Mouse (Mus musculus): ENCODE data around the gene Aqp11.

Aqp11 gene

GRCm38 (mm10) chr7:97737638-97738456 lies at the start of gene Aqp11:
Gene Aqp11 (minus strand): TSS chr7:97738289.
- peak; percentile 80 for DNase-seq

GRCm38 (mm10) chr7:97783523-97783922 lies 45.4 kb upstream of the Aqp11 start:
- DNase-seq: no peak

- no peak for DNase-seq
These were observed 43.4 kb upstream of the Aqp11 start for GRCm38 (mm10) chr7:97781496-97781895.

- DNase-seq: no peak
These were observed 42.7 kb upstream of the Aqp11 start for GRCm38 (mm10) chr7:97780815-97781214.

GRCm38 (mm10) chr7:97780222-97780621 lies 42.1 kb upstream of the Aqp11 start:
- no peak for DNase-seq

GRCm38 (mm10) chr7:97777191-97777590 lies 39.1 kb upstream of the Aqp11 start:
- DNase-seq: no peak

GRCm38 (mm10) chr7:97775923-97776322 lies 37.8 kb upstream of the Aqp11 start:
- DNase-seq: no peak

- no peak for DNase-seq
These were observed 37.3 kb upstream of the Aqp11 start for GRCm38 (mm10) chr7:97775380-97775779.

- no peak for DNase-seq
These were observed 32.9 kb upstream of the Aqp11 start for GRCm38 (mm10) chr7:97770841-97771620.

DNA sequence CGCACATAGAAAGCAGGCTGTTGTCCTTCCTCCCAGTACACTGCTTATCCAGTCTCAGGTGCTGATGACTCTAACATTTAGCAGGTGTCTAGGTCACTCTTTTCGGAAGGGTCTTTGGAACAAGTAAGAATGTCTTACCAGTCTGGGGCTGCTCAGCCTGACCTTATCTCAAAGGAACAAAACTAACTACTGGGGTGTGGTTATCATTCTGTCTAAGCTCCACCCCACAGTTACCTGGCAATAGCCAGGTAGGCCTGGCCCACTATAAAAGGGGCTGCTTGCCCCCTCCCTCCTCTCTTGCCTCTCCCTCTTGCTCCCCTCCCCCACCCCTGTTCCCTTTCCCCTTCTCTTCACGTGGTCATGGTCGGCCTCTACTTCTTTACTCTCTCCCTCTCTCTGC lies 30.9 kb upstream of the Aqp11 start:
- no peak for DNase-seq

GRCm38 (mm10) chr7:97767841-97768240 lies 29.8 kb upstream of the Aqp11 start:
- no peak for DNase-seq

DNA sequence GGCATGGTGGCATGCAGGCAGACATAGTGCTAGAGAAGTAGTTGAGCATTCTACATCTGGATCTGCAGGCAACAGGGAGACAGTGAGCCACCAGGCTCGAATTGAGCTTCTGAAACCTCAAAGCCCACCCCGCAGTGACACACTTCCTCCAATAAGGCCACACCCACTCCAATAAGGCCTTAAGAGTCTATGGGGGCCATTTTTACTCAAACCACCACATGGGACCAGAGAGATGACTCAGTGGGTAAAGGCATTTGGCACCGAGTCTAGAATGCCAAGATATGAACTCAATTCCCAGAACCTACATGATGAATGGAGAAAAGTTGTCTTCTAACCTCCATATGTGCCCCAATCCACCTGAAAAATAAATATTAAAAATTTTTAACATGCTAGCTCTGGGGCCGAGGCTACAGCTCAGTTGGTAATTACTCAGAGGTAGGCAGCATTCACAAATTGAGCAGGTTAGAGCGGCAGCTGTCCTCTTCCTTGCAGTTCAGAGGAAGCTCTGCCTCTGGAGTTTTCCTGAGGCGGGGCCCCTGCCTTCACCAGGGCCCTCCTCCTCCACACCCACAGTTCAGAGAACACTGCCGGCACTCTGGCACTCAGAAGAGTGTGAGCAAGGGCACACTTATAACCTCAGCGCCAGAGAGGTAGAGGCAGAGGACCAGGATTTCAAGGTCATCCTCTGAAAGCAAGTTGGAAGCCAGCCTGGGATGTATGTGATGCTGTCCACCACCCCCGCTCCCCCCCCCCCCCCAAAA lies 28.5 kb upstream of the Aqp11 start:
- DNase-seq: no peak

DNA sequence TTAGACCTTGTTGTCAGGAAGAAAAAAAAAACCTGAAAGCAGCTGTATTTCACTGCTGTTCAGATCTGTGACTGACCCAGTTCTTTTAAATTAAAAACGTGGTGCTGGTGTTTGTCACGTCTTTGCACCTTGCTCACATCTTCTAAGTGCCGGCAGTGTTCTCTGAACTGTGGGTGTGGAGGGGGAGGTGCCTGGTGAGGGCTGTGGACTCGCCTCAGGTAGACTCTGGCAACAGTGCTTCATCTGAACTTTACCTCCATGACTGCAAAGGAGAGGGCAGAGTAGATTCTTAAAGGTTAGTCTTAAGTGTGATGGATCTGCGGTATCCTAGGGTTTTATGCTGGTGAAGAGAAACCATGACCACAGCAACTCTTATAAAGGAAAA lies 27.9 kb upstream of the Aqp11 start:
- DNase-seq: no peak

DNA sequence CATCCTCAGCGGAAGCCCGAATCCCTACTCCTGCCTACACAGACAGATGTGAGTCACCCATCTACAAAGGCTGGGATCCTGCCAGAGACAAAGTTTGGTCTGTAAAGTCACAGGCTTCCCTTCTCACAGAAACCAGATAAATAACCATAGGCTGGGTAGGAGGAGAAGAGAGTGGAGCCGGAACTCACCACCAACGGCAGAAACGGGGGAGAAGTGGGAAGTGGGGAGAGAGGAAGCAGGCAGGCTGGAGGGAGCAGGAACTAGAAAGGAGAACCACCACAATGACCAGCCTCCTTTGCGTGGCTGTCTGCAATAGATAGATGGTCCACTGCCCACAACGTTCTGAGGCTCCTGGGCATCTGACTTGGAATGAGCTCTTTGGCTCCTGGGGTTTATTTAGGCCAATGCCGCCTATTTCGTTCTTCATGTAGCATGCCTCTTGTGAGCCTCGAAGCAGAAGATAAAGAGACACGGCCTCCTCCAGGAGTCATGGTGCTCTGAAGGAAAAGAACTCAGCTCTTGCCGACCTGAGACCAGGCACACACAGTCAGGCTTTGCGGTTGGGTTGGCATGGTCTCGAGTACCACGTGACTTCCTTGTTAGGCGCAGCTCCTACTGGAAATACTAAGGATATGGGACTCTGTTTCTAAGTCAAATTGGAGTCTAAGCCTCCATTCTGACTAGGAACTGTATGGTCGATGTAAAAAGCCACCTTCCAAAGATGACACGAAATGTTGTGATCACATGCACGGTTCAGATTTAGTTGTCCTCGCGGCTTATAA lies 27.3 kb upstream of the Aqp11 start:
- DNase-seq: peak; percentile 68

DNA sequence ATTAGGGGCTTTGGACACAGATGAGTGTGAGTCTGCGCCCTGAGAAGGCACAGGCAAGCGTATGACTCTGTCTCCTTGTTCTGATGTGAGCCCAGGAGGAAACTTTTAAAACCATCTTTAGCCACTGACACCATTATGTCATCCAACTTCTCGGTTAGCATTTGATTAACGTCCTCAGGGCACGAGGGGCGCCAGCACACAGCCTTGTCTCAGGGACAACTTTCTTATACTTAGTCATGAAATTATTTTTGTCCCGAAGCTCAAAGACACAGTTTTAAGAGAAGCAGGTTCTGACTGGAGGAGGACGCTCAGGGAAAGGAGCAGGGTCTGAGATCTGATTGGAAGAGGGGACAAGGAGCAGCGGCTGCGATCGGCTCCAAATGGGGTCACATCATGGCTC lies 26.5 kb upstream of the Aqp11 start:
- no peak for DNase-seq

DNA sequence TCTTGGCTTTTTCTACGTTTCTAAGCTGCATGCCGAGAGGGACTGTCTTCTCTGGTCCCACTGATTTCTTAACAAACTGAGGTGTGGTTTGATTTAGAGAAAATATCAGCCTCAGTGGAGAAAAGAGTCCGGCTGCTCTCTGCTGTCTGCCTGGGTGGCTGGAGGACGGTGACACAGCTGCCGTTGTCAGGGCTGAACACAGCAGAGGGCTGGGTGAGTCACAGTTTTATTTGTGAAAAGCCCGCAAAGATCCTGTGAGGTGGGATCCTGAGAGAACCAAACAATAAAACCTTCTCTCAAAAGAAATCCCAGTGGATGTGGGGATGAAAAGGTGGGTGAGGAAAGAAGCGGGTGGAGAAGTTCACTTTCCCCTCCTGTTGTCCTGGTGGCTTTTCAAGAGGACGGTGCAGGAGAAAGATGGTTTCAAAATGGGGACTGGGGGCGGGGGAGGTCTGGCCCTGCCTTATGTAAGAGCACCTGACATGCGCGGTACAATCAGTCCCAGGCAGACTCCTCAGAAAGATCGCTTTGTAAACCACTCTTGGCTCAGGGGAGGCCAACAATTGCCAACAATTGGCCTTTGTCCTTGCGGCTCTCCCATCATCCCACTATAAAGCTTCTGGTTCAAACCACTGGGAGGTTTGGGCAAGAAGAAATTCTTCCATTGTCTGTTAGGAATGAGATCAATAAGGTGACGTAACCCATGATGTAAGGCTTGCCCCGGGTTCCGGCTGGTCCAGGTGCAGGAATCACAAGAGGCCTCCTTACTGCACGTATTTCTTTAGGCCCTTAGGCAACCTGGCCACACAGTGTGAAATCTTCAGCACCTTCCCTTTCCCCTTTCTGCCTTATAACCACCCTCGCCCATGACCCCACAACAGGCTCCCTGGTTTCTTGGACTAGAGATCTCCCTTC lies 19.1 kb upstream of the Aqp11 start:
- DNase-seq: peak; percentile 89

GRCm38 (mm10) chr7:97749207-97750190 lies 11.4 kb upstream of the Aqp11 start:
- no peak for DNase-seq

DNA sequence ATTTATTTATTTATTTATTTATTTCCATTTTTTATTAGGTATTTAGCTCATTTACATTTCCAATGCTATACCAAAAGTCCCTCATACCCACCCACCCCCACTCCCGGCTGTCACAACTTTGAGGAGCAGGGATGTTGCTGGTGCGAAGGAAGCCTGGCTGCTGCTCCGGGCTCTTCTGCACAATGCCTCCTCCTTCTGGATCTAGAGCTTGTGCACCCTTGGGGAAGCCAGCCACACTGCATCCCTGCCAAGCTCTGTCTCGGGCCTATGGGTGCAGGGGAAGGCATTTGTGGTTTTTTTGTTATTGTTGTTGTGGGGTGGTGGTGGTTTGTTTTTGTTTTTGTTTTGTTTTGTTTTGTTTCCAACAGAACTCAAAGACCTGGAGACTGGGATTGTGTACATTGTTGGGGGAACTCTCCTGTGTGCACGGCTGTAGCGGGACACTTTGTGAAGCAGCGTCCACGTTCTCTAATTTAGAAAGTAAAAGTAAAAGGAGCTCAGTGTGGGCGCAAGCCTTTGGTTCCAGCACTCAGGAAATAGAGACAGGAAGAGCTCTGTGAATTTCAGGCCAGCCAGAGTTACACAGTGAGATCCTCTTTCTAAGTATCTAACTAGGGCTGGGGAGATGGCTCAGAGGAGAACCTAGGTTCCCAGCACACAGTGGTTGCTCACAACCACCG lies 10.6 kb upstream of the Aqp11 start:
- DNase-seq: peak; percentile 40

DNA sequence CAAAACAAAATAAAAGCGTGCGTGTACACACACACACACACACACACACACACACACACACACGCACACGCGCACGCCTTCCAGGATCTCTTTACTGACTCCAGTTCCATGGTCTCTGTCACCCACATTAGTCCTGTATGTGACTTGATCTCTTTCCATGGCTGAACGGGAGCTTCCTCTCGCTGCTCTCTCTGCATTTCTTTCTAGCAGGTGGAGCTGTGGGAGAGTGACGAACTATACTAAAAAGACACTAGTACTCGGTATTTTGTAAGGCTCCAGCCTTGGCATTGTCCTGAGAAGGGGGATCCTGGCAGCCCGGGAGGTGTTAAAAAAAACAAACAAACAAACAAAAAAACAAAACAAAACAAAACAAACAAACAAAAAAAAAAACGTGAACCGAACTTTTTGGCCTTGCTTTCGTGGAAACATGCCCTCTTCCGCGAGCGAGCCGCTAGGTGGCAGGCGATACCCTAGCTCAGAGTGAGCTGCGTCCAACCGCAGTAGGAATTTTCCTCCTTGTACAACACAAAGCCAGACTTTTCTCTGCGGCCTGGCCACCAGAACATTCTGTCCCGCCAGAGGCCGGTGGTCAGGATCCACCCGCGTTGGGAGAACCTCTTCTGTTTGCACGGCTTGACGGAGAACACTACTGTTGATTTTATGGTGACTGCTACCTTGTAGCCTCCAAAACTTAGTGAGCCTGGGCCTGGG lies 9.9 kb upstream of the Aqp11 start:
- DNase-seq: peak; percentile 78

Data from layer of hippocampus, adult 9-11 months (tissue).